Mouse (Mus musculus): ENCODE measurements at regions not wholly inside any gene's neighbourhood (a gene's known extent, or its start where the extent isn't known, plus 50 kb on each side); places are given as distances from the start of the nearest gene placed in this dataset.

GRCm38 (mm10) chr6:51805656-51806055, 206.7 kb downstream of the Skap2 start:
- Histone ChIP-seq H3K4me3 (no peak overlapping the region), H3K4me1 (no peaks in the 10 kb centered on the region), H3K27ac (no peak overlapping the region), H3K9ac (no peak overlapping the region), H3K4me2 (replicated peaks) (no peak overlapping the region), H3K27me3 (replicated peaks) (no peaks in the 10 kb centered on the region), H3K9me3 (no peaks in the 10 kb centered on the region), H3K36me3 (no peaks in the 10 kb centered on the region)
- 78% methylated on average over 7 of the region's 7 CpGs for WGBS
- ATAC-seq (ENCODE audit: low FRiP score, low read depth) = no peak
